Mouse (Mus musculus): Measurements from ENCODE around the gene Acot7. TPM values are rescaled to one million over a fixed set of nuclear protein-coding genes. Genes with fewer than 3 reads are reported as not detected.

Acot7 gene
- polyA plus RNA-seq, 1 experiment from 2014 or later, result 63.4 TPM

DNA sequence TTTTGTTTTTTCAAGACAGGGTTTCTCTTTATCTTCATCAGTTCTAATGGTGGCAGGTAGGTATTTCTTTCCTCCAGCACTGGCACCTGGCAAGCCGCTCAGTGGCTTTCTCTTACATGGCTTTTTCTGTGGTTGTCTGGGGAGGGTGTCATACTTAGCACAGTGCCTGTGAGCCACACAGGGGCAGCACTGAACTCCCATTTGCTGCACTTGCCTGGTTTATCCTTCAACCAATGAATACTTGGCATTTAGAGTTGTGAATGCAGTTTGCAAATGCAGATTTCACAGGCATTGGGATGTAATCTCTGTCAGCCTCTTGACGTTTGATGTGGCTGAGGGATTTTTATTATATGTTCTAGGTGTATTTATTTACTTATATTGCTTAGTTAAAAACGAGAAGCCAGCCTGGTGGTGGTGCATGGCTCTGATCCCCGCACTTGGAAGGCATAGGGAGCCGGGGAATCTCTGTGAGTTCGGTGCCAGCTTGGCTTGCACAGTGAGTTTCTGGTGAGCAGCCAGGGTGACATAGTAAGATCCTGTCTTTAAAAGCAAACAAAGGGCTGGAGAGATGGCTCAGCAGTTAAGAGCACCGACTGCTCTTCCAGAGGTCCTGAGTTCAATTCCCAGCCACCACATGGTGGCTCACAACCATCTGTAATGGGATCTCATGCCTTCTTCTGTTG, 6.6 kb downstream of the Acot7 start:
- no peak overlapping the region for H3K27ac ChIP-seq (ENCODE audit: low read length)
- 47% methylated on average over 7 of the region's 7 CpGs for WGBS
- no peak for ATAC-seq

GRCm38 (mm10) chr4:152185137-152185509, 7.2 kb downstream of the Acot7 start:
- ATAC-seq, result peak; percentile 81
- 7% methylated on average over 3 of the region's 3 CpGs for WGBS

More for the DNA sequence above, 6.6 kb downstream of the Acot7 start:
- no peak for DNase-seq (ENCODE audit: low spot score)
- H3K9ac ChIP-seq (replicated peaks; ENCODE audit: low read depth), result no peak overlapping the region
- no peak overlapping the region for H3K4me2 ChIP-seq (replicated peaks; ENCODE audit: low read depth, low read length)
- H3K27me3 ChIP-seq (replicated peaks; ENCODE audit: insufficient read depth, low read length), result no peaks in the 10 kb centered on the region
- H3K4me1 ChIP-seq (ENCODE audit: insufficient read depth, low read depth, low read length), result peaks cover 12% of the 10 kb centered on the region; the same call in 1 of the 2 replicates
- H3K9me3 ChIP-seq (ENCODE audit: low read length), result no peaks in the 10 kb centered on the region
- no peak overlapping the region for H3K4me3 ChIP-seq (ENCODE audit: low read depth, low read length)
- H3K36me3 ChIP-seq (ENCODE audit: insufficient read depth, low read length), result no peaks in the 10 kb centered on the region
- TF ChIP-seq CTCF (IDR thresholded peaks at IDR 0.05) (peak; percentile 54), EP300 (IDR thresholded peaks at IDR 0.05) (no peak)

GRCm38 (mm10) chr4:152185510-152186204, 7.7 kb downstream of the Acot7 start:
- no peaks in the 10 kb centered on the region for H3K36me3 ChIP-seq (ENCODE audit: insufficient read depth, low read length)
- no peak for TF ChIP-seq CTCF (IDR thresholded peaks at IDR 0.05)
- peak; percentile 56; the same call in 1 of the 2 replicates for TF ChIP-seq EP300 (IDR thresholded peaks at IDR 0.05)

More at GRCm38 (mm10) chr4:152185137-152185509, 7.2 kb downstream of the Acot7 start:
- DNase-seq (ENCODE audit: low spot score), result peak; percentile 89
- Histone ChIP-seq H3K27me3 (replicated peaks; ENCODE audit: insufficient read depth, low read length) (no peaks in the 10 kb centered on the region), H3K4me2 (replicated peaks; ENCODE audit: low read depth, low read length) (peak overlapping the region; percentile 45; the same call in 1 of the 2 replicates), H3K9ac (replicated peaks; ENCODE audit: low read depth) (no peak overlapping the region), H3K36me3 (ENCODE audit: insufficient read depth, low read length) (no peaks in the 10 kb centered on the region), H3K4me1 (ENCODE audit: insufficient read depth, low read depth, low read length) (peaks cover 12% of the 10 kb centered on the region; the same call in 1 of the 2 replicates), H3K27ac (ENCODE audit: low read length) (peak overlapping the region; percentile 81), H3K9me3 (ENCODE audit: low read length) (no peaks in the 10 kb centered on the region), H3K4me3 (ENCODE audit: low read depth, low read length) (no peak overlapping the region)
- TF ChIP-seq CTCF (IDR thresholded peaks at IDR 0.05), result peak; percentile 63
- no peak for TF ChIP-seq EP300 (IDR thresholded peaks at IDR 0.05)

DNA sequence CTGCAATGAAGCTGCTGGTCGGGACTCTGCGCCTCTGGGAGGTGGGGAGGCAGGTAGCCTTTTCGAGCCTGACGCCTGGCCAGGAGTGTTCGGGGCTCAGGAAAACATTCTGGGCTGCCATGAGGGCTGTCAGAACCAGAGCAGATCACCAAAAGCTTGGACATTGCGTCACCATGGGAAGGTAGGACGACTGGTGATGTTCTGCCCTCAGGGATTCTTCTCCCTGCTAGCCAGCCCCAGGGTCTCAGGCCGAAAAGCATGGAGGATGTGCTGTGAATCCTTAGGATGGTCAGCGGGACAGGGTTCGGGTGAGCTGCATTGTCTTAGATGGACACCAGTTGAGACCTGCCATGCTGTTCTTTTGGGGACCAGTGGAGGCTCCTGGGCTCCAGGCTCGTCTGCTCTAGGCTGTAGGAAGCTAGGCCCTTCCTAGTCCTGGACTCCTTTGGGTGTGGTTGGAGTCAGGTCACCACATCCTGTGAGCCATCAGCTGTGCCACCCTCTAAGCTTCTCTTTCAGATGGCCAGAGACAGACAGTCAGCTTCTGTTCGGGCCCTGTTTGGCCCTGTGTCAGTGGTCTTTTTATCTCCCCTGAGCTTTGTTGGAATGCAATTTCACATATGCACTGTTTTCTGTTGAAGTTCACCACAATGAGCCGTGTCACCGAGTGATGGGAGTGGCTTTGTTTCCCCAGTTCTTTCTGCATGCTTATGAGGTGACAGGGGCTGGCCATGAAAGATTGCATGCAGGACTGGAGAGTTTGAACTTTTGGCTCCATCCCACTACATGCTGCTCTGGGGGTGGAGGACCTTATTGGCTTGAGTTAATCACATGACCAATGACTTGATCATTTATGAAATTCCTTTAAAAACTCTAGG, 8.5 kb downstream of the Acot7 start:
- ATAC-seq (peak; percentile 25; the same call in 1 of the 2 replicates), DNase-seq (ENCODE audit: low spot score) (peak; percentile 51)
- WGBS, result 29% methylated on average over 14 of the region's 14 CpGs

More at GRCm38 (mm10) chr4:152185510-152186204, 7.7 kb downstream of the Acot7 start:
- 7% methylated on average over 19 of the region's 19 CpGs for WGBS
- DNase-seq (ENCODE audit: low spot score) (peak; percentile 79), ATAC-seq (peak; percentile 80)
- no peak overlapping the region for H3K4me3 ChIP-seq (ENCODE audit: low read depth, low read length)
- no peaks in the 10 kb centered on the region for H3K9me3 ChIP-seq (ENCODE audit: low read length)
- H3K27ac ChIP-seq (ENCODE audit: low read length), result peak overlapping the region; percentile 81
- peaks cover 12% of the 10 kb centered on the region; the same call in 1 of the 2 replicates for H3K4me1 ChIP-seq (ENCODE audit: insufficient read depth, low read depth, low read length)
- H3K9ac ChIP-seq (replicated peaks; ENCODE audit: low read depth), result no peak overlapping the region
- H3K4me2 ChIP-seq (replicated peaks; ENCODE audit: low read depth, low read length), result peak overlapping the region; percentile 45
- H3K27me3 ChIP-seq (replicated peaks; ENCODE audit: insufficient read depth, low read length), result no peaks in the 10 kb centered on the region

GRCm38 (mm10) chr4:152187142-152187541, 9.2 kb downstream of the Acot7 start:
- Histone ChIP-seq H3K9me3 (ENCODE audit: low read length) (no peaks in the 10 kb centered on the region), H3K4me1 (ENCODE audit: insufficient read depth, low read depth, low read length) (peaks cover 12% of the 10 kb centered on the region; the same call in 1 of the 2 replicates), H3K27ac (ENCODE audit: low read length) (no peak overlapping the region), H3K4me2 (replicated peaks; ENCODE audit: low read depth, low read length) (no peak overlapping the region), H3K4me3 (ENCODE audit: low read depth, low read length) (no peak overlapping the region), H3K9ac (replicated peaks; ENCODE audit: low read depth) (no peak overlapping the region), H3K27me3 (replicated peaks; ENCODE audit: insufficient read depth, low read length) (no peaks in the 10 kb centered on the region), H3K36me3 (ENCODE audit: insufficient read depth, low read length) (no peaks in the 10 kb centered on the region)
- TF ChIP-seq EP300 (IDR thresholded peaks at IDR 0.05) (no peak), CTCF (IDR thresholded peaks at IDR 0.05) (no peak)
- 68% methylated on average over 9 of the region's 9 CpGs for WGBS
- ATAC-seq (no peak), DNase-seq (ENCODE audit: low spot score) (no peak)

More for the DNA sequence above, 8.5 kb downstream of the Acot7 start:
- peak overlapping the region; percentile 45 for H3K4me2 ChIP-seq (replicated peaks; ENCODE audit: low read depth, low read length)
- no peaks in the 10 kb centered on the region for H3K36me3 ChIP-seq (ENCODE audit: insufficient read depth, low read length)
- TF ChIP-seq CTCF (IDR thresholded peaks at IDR 0.05) (no peak), EP300 (IDR thresholded peaks at IDR 0.05) (no peak)
- H3K9ac ChIP-seq (replicated peaks; ENCODE audit: low read depth), result no peak overlapping the region
- H3K27me3 ChIP-seq (replicated peaks; ENCODE audit: insufficient read depth, low read length), result no peaks in the 10 kb centered on the region
- H3K4me3 ChIP-seq (ENCODE audit: low read depth, low read length), result no peak overlapping the region
- H3K27ac ChIP-seq (ENCODE audit: low read length), result peak overlapping the region; percentile 81
- no peaks in the 10 kb centered on the region for H3K9me3 ChIP-seq (ENCODE audit: low read length)
- H3K4me1 ChIP-seq (ENCODE audit: insufficient read depth, low read depth, low read length), result peaks cover 12% of the 10 kb centered on the region; the same call in 1 of the 2 replicates
